Mouse (Mus musculus): ENCODE measurements around the gene Dnase1l2.
A peak's percentile ranks its signal among the peaks of the same experiment; 100 is the strongest.
"Not testable (repeated sequence)": the region's sequence is repeated elsewhere in the genome, so short reads cannot be mapped to it uniquely, and the experiment has no call there.

Dnase1l2 gene

GRCm38 (mm10) chr17:24429201-24429983 lies 13.5 kb downstream of the Dnase1l2 start:
- DNase-seq (ENCODE audit: low spot score), result no peak

- no peak for DNase-seq (ENCODE audit: low spot score)
Observed at GRCm38 (mm10) chr17:24427170-24427557, 15.7 kb downstream of the Dnase1l2 start.

- DNase-seq (ENCODE audit: low spot score), result peak; percentile 87
Observed at GRCm38 (mm10) chr17:24426471-24427169, 16.3 kb downstream of the Dnase1l2 start, which contains the start of gene Eci1. TSS of gene Eci1 (plus strand) at chr17:24426641.

- DNase-seq (ENCODE audit: low spot score), result no peak
Observed at GRCm38 (mm10) chr17:24425905-24426304, 17.0 kb downstream of the Dnase1l2 start.

GRCm38 (mm10) chr17:24425326-24425725 lies 17.6 kb downstream of the Dnase1l2 start:
- DNase-seq (ENCODE audit: low spot score), result not testable (repeated sequence)

- no peak for DNase-seq (ENCODE audit: low spot score)
Observed at GRCm38 (mm10) chr17:24424489-24424888, 18.4 kb downstream of the Dnase1l2 start.

- DNase-seq (ENCODE audit: low spot score), result no peak
Observed at GRCm38 (mm10) chr17:24423114-24423513, 19.8 kb downstream of the Dnase1l2 start.

GRCm38 (mm10) chr17:24416051-24416652 lies 26.8 kb downstream of the Dnase1l2 start:
- DNase-seq (ENCODE audit: low spot score), result no peak

- no peak for DNase-seq (ENCODE audit: low spot score)
Observed at GRCm38 (mm10) chr17:24415011-24415410, 27.9 kb downstream of the Dnase1l2 start.

- DNase-seq (ENCODE audit: low spot score), result peak; percentile 82
Observed at GRCm38 (mm10) chr17:24414230-24414976, 28.5 kb downstream of the Dnase1l2 start, which contains the start of gene Rnps1. TSS of gene Rnps1 (plus strand) at chr17:24414565.

- DNase-seq (ENCODE audit: low spot score), result no peak
Observed at GRCm38 (mm10) chr17:24413557-24414211, 29.2 kb downstream of the Dnase1l2 start.

- no peak for DNase-seq (ENCODE audit: low spot score)
Observed at GRCm38 (mm10) chr17:24407116-24407803, 35.6 kb downstream of the Dnase1l2 start.

GRCm38 (mm10) chr17:24402371-24402770 lies 40.5 kb downstream of the Dnase1l2 start:
- DNase-seq (ENCODE audit: low spot score), result no peak

- no peak for DNase-seq (ENCODE audit: low spot score)
Observed at GRCm38 (mm10) chr17:24394456-24394855, 48.4 kb downstream of the Dnase1l2 start.

- no peak for DNase-seq (ENCODE audit: low spot score)
Observed at GRCm38 (mm10) chr17:24393527-24393926, 49.4 kb downstream of the Dnase1l2 start.

- DNase-seq (ENCODE audit: low spot score), result no peak
Observed at GRCm38 (mm10) chr17:24391149-24391548, 51.8 kb downstream of the Dnase1l2 start.
